Mouse (Mus musculus): Measurements from ENCODE around the gene Erc2. TPM values are rescaled to one million over a fixed set of nuclear protein-coding genes. Genes with fewer than 3 reads are reported as not detected.

Gene Erc2
- polyA plus RNA-seq, 1 experiment = 0.53 TPM

DNA sequence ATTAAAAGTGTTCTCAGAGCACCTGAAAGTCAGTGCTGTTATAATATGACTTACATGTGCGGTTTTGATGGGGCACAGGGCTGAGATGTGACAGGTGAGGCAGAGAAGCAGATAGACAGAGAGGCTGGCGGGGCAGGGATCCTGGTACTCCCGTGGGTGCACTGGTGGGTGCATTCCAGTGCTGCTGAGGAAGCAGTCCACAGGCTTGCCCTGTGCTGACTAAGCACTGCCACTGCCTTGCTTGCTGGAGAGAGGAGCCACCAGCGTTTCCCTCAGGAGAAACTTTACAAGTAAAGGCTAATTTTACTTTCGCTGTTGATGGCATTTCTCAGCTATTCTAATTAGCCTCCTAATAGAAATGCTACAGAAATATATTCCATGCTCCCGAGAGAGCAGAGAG lies 45.9 kb downstream of the Erc2 start:
- peaks cover 4% of the 10 kb centered on the region for H3K27me3 ChIP-seq (ENCODE audit: control insufficient read depth, insufficient read depth, insufficient read length)
- no peak overlapping the region for H3K4me2 ChIP-seq (ENCODE audit: low read depth)
- no peak overlapping the region for H3K4me3 ChIP-seq
- TF ChIP-seq MYOD1 (IDR thresholded peaks at IDR 0.05; ENCODE audit: control insufficient read depth in 1 of 3, insufficient read length in 2 of 3, low read depth in 2 of 3) = no peak
- no peak for TF ChIP-seq SRF (IDR thresholded peaks at IDR 0.05; ENCODE audit: control insufficient read depth, insufficient read length, low read depth)
- TF ChIP-seq TCF3 (IDR thresholded peaks at IDR 0.05; ENCODE audit: insufficient read length, low read depth) = no peak
- no peak for TF ChIP-seq USF1 (IDR thresholded peaks at IDR 0.05; ENCODE audit: low read depth)
- TF ChIP-seq MYOG (IDR thresholded peaks at IDR 0.05; ENCODE audit: control insufficient read depth in 1 of 3, insufficient read depth in 1 of 3, insufficient read length in 2 of 3, low read depth in 2 of 3) = no peak
- TF ChIP-seq TCF12 (IDR thresholded peaks at IDR 0.05; ENCODE audit: insufficient read depth, poor library complexity, severe bottlenecking) = no peak
- no peak for TF ChIP-seq REST (IDR thresholded peaks at IDR 0.05; ENCODE audit: insufficient read depth, insufficient read length)
- TF ChIP-seq E2F4 (IDR thresholded peaks at IDR 0.05; ENCODE audit: insufficient read depth) = no peak
- TF ChIP-seq POLR2A (IDR thresholded peaks at IDR 0.05; ENCODE audit: insufficient read length, low read depth) = no peak
- no peak for TF ChIP-seq POLR2AphosphoS2 (IDR thresholded peaks at IDR 0.05; ENCODE audit: insufficient read length, low read depth)
- TF ChIP-seq CEBPB (IDR thresholded peaks at IDR 0.05; ENCODE audit: insufficient read depth, poor library complexity, severe bottlenecking) = no peak
- TF ChIP-seq MAX (IDR thresholded peaks at IDR 0.05; ENCODE audit: low read depth) = no peak
- H3ac ChIP-seq (ENCODE audit: control insufficient read depth, insufficient read length) = no peak overlapping the region
- H3K36me3 ChIP-seq (ENCODE audit: control insufficient read depth, insufficient read depth) = no peaks in the 10 kb centered on the region
- H3K79me2 ChIP-seq (ENCODE audit: control insufficient read depth, insufficient read depth) = no peaks in the 10 kb centered on the region

DNA sequence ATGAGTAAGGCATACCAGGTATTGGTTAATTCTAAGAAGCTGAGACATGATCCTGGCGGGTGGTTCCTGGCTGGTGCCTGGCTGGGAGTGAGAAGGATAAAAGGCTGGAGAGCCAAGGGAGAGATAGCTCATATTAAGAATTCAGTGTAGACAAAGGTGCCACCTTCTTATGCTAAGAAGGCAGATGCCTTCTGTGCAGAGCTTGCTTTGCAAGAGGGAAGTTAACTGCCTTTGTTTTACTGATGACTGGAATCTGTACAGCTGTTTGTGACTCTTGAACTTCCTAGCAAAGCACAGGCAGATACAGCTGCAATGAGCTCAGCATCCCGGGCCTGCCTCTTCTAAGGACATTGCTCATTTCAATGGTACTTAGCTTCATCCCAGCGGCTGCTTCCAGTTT lies 47.7 kb downstream of the Erc2 start:
- Histone ChIP-seq H3K79me2 (ENCODE audit: control insufficient read depth, insufficient read depth) (no peaks in the 10 kb centered on the region), H3K36me3 (ENCODE audit: control insufficient read depth, insufficient read depth) (no peaks in the 10 kb centered on the region), H3K27me3 (ENCODE audit: control insufficient read depth, insufficient read depth, insufficient read length) (peaks cover 4% of the 10 kb centered on the region), H3K4me2 (ENCODE audit: low read depth) (no peak overlapping the region), H3K4me3 (no peak overlapping the region), H3ac (ENCODE audit: control insufficient read depth, insufficient read length) (no peak overlapping the region)
- TF ChIP-seq TCF3 (IDR thresholded peaks at IDR 0.05; ENCODE audit: insufficient read length, low read depth) (no peak), MAX (IDR thresholded peaks at IDR 0.05; ENCODE audit: low read depth) (no peak), MYOG (IDR thresholded peaks at IDR 0.05; ENCODE audit: control insufficient read depth in 1 of 3, insufficient read depth in 1 of 3, insufficient read length in 2 of 3, low read depth in 2 of 3) (no peak), CEBPB (IDR thresholded peaks at IDR 0.05; ENCODE audit: insufficient read depth, poor library complexity, severe bottlenecking) (no peak), POLR2A (IDR thresholded peaks at IDR 0.05; ENCODE audit: insufficient read length, low read depth) (no peak), E2F4 (IDR thresholded peaks at IDR 0.05; ENCODE audit: insufficient read depth) (no peak), REST (IDR thresholded peaks at IDR 0.05; ENCODE audit: insufficient read depth, insufficient read length) (no peak), POLR2AphosphoS2 (IDR thresholded peaks at IDR 0.05; ENCODE audit: insufficient read length, low read depth) (no peak), TCF12 (IDR thresholded peaks at IDR 0.05; ENCODE audit: insufficient read depth, poor library complexity, severe bottlenecking) (no peak), MYOD1 (IDR thresholded peaks at IDR 0.05; ENCODE audit: control insufficient read depth in 1 of 3, insufficient read length in 2 of 3, low read depth in 2 of 3) (no peak), USF1 (IDR thresholded peaks at IDR 0.05; ENCODE audit: low read depth) (no peak), SRF (IDR thresholded peaks at IDR 0.05; ENCODE audit: control insufficient read depth, insufficient read length, low read depth) (no peak)

DNA sequence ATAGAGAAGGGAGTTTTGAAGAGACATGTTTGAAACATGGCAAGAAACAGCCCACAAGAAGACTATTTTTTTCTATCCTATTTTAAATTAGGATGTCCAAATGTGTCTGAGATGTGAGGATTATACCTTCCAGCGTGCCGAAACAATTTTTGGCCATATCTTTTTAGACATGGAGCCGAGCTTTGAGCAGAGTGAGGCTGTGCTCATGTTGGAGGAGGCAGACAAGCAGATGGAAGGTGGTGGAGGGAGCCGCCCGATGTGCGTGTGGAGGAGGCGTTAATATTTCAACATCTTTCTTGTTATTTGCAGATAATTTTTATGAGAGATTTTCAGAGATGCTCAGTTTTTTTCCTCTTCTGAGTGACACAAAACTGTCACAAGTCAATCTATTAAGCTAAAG lies 50.5 kb downstream of the Erc2 start:
- no peak overlapping the region for H3ac ChIP-seq (ENCODE audit: control insufficient read depth, insufficient read length)
- no peaks in the 10 kb centered on the region for H3K79me2 ChIP-seq (ENCODE audit: control insufficient read depth, insufficient read depth)
- H3K4me2 ChIP-seq (ENCODE audit: low read depth) = no peak overlapping the region
- no peaks in the 10 kb centered on the region for H3K36me3 ChIP-seq (ENCODE audit: control insufficient read depth, insufficient read depth)
- TF ChIP-seq E2F4 (IDR thresholded peaks at IDR 0.05; ENCODE audit: insufficient read depth) (no peak), CEBPB (IDR thresholded peaks at IDR 0.05; ENCODE audit: insufficient read depth, poor library complexity, severe bottlenecking) (no peak), MYOG (IDR thresholded peaks at IDR 0.05; ENCODE audit: control insufficient read depth in 1 of 3, insufficient read depth in 1 of 3, insufficient read length in 2 of 3, low read depth in 2 of 3) (no peak), POLR2A (IDR thresholded peaks at IDR 0.05; ENCODE audit: insufficient read length, low read depth) (no peak), REST (IDR thresholded peaks at IDR 0.05; ENCODE audit: insufficient read depth, insufficient read length) (no peak), MAX (IDR thresholded peaks at IDR 0.05; ENCODE audit: low read depth) (no peak), SRF (IDR thresholded peaks at IDR 0.05; ENCODE audit: control insufficient read depth, insufficient read length, low read depth) (no peak), TCF3 (IDR thresholded peaks at IDR 0.05; ENCODE audit: insufficient read length, low read depth) (no peak), USF1 (IDR thresholded peaks at IDR 0.05; ENCODE audit: low read depth) (no peak)
- no peak overlapping the region for H3K4me3 ChIP-seq
- peaks cover 4% of the 10 kb centered on the region for H3K27me3 ChIP-seq (ENCODE audit: control insufficient read depth, insufficient read depth, insufficient read length)

DNA sequence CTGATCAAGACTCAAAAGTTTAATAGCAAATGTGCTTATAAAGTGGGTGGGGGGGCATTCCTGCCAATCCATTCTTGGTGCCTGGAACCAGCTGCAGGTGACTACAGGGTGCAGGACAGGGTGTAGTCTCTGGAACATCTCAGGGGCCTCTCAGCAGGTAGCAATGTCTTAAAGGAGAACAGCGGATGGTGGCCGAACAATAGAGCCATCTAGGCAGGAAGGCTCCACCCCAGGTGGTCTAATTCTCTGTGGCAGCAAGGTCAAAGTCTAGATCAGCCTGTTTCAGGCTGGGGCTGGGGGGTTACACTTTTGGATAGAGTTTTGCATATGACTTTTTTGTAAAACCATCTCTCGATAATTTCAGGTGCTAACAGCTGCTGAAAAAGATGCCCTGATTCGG lies 51.9 kb downstream of the Erc2 start:
- TF ChIP-seq TCF12 (IDR thresholded peaks at IDR 0.05; ENCODE audit: insufficient read depth, poor library complexity, severe bottlenecking) (no peak), CEBPB (IDR thresholded peaks at IDR 0.05; ENCODE audit: insufficient read depth, poor library complexity, severe bottlenecking) (no peak), MYOG (IDR thresholded peaks at IDR 0.05; ENCODE audit: control insufficient read depth in 1 of 3, insufficient read depth in 1 of 3, insufficient read length in 2 of 3, low read depth in 2 of 3) (no peak), MYOD1 (IDR thresholded peaks at IDR 0.05; ENCODE audit: control insufficient read depth in 1 of 3, insufficient read length in 2 of 3, low read depth in 2 of 3) (no peak), REST (IDR thresholded peaks at IDR 0.05; ENCODE audit: insufficient read depth, insufficient read length) (no peak), USF1 (IDR thresholded peaks at IDR 0.05; ENCODE audit: low read depth) (no peak), POLR2AphosphoS2 (IDR thresholded peaks at IDR 0.05; ENCODE audit: insufficient read length, low read depth) (no peak)
- Histone ChIP-seq H3ac (ENCODE audit: control insufficient read depth, insufficient read length) (no peak overlapping the region), H3K27me3 (ENCODE audit: control insufficient read depth, insufficient read depth, insufficient read length) (no peaks in the 10 kb centered on the region), H3K79me2 (ENCODE audit: control insufficient read depth, insufficient read depth) (no peaks in the 10 kb centered on the region), H3K4me2 (ENCODE audit: low read depth) (no peak overlapping the region), H3K36me3 (ENCODE audit: control insufficient read depth, insufficient read depth) (no peaks in the 10 kb centered on the region), H3K4me3 (no peak overlapping the region)

DNA sequence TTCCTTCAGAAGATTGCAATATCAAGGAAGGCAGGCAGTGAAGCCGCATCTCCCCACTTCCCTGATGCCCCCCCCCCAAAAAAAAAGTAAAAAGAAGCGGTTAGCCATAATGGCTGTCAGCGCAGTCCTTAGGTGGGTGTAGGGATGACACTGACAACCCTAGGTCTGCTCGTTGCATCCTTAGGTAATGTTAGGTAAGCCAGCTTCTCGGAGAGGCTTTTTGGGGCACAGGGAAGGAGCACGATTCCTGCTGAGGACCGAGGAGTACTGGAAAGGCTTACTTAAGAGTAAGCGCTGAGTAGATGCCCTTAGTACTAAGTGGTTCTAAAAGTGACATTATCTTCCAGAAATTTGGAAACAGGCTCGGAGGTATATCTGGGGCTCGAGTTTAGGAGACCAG lies 52.3 kb downstream of the Erc2 start:
- H3K27me3 ChIP-seq (ENCODE audit: control insufficient read depth, insufficient read depth, insufficient read length) = no peaks in the 10 kb centered on the region
- H3K4me3 ChIP-seq = no peak overlapping the region
- no peaks in the 10 kb centered on the region for H3K36me3 ChIP-seq (ENCODE audit: control insufficient read depth, insufficient read depth)
- no peaks in the 10 kb centered on the region for H3K79me2 ChIP-seq (ENCODE audit: control insufficient read depth, insufficient read depth)
- no peak overlapping the region for H3K4me2 ChIP-seq (ENCODE audit: low read depth)
- TF ChIP-seq MAX (IDR thresholded peaks at IDR 0.05; ENCODE audit: low read depth) (no peak), POLR2A (IDR thresholded peaks at IDR 0.05; ENCODE audit: insufficient read length, low read depth) (no peak), USF1 (IDR thresholded peaks at IDR 0.05; ENCODE audit: low read depth) (no peak), TCF3 (IDR thresholded peaks at IDR 0.05; ENCODE audit: insufficient read length, low read depth) (no peak), SRF (IDR thresholded peaks at IDR 0.05; ENCODE audit: control insufficient read depth, insufficient read length, low read depth) (no peak), TCF12 (IDR thresholded peaks at IDR 0.05; ENCODE audit: insufficient read depth, poor library complexity, severe bottlenecking) (no peak)
- no peak overlapping the region for H3ac ChIP-seq (ENCODE audit: control insufficient read depth, insufficient read length)
